Mouse (Mus musculus) kidney, postnatal 4 days (tissue): Measurements from ENCODE around the gene Pfn2.

Experiments
- DNase-seq, 2 experiments: peaks; one replicate each; pipeline ENCODE4 v3.0.0; 2021; ENCODE audit warnings: mixed read lengths in 2 of 2

The Pfn2 gene

GRCm38 (mm10) chr3:57847760-57848185 lies at the start of gene Pfn2:
Pfn2 (minus strand) TSS chr3:57848079.
- DNase-seq, result peak; percentile 86 to 92

DNA sequence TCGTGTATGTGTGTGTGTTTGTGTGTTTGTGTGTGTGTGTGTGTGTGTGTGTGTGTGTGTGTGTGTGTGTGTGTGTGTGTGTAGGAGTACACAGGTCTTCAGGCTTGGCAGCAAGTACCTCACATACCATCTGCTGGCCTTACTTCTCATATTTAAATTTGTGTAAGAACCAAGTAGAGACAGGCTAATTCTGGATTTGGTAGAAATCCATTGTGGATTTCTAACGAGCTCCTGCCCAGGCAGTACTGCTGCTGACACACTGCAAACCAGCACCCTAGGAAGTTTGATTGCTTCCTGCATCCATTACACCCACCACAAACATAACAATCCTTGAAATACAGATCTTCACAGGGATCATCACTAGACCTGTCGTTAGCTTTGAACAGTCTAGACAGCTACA lies 35.1 kb upstream of the Pfn2 start:
- no peak for DNase-seq

- peak; percentile 76 to 86 for DNase-seq
These were observed 743 bp downstream of the Pfn2 start for GRCm38 (mm10) chr3:57846912-57847759.

DNA sequence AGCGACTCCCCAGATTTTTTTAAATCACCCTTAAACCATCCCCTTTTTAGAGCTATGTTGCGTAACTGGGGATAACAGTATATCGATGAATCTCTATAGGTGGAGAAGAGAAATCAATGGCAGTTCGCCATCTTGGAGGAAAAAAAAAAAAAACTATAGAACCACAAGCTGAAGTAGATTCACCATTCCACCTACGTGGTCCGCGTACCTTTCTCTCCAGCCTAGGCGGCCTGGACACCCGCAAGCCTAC lies 1.3 kb downstream of the Pfn2 start:
- no peak for DNase-seq

- peak; percentile 23 to 48 for DNase-seq
These were observed 1.9 kb downstream of the Pfn2 start for GRCm38 (mm10) chr3:57845786-57846661.

DNA sequence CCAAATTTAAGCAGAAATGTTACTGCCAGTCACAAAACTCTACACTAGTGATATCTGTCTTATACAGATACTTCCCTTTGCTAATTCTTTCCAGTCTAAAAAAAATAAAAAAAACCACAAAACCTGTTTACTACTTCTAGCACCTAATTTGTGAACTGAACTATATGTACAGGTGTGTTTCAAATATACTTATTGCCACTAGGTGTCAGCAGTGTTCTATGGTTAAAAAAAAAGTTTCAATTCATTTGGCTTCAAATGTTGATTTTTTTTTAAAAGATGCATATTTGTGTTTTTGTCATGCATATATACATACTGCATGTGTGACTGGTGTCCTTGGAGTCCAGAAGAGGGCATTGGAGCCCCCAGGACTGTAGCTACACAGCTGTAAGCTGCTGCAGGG lies 4.1 kb downstream of the Pfn2 start:
- no peak for DNase-seq

DNA sequence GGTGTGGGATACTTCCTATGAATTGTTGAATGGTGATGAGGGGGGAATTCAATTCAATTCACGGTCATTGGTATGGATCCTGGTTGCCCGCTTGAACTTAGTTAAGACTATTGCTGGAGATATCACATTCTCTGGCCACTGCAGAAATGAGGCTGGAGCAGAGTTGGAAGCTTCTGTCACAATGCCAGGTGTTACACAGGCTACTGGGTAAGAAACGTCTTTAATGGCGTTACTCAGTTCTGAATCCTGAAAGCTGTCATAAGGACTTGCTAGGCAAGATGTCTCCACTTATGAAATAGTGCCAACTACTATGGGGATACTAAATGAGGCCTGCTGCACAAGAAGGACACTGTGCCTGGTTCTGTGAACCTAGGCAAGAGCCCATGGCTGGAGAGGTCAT lies 11.0 kb downstream of the Pfn2 start:
- no peak for DNase-seq

DNA sequence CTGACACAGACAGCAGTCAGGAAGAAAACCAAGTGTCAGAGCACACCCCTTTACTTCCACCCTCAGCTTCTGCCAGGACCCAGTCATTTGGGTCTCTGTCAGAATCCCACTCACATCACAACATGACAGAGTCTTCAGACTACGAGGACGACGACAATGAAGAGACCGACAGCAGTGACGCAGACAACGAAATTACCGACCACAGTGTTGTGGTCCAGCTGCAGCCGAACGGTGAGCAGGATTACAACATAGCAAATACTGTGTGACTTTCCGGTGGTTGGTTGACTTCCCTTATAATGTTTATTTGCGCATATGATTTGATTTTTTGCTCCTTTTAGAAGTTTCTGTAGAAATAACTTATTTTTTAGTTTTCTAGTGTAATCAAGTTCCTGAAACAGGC lies 14.3 kb downstream of the Pfn2 start:
- DNase-seq, result no peak

DNA sequence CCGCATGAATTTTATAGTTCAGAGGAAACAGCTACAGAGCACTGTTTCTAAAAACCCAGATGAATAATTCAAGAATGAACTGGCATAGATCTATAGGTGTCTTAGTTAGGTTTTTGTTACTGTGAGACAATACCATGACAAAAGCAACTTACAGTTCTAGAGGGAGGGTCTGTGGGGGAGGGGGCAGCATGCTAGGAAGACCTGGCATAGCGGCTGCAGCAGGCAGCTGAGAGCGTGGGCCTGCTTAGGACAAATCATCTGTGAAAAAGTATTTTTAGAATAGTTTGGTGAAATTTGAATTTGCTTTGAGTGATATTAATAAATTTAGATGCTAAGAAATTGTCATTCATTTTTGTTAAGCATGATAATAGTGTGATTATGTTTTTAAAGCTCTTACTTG lies 22.0 kb downstream of the Pfn2 start:
- DNase-seq, result no peak

DNA sequence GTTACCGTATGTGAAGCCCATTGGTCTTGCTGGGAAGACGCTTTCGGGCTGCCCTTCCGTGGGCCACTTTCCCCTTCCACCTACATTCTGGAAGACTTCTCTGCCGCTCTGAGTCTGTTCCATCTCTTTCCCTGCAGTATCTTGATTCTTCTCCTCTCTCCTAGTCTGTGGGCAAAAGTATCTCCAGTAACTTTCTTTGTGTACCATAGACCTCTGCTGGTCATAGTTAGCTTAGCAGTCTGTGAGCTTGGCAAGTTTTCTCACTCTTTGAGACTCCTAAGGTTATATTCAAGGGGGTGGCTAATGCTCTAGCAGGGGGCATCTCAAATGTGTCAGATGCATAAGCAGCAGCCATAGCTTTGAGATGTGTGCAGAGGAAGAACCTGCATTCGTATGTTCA lies 32.4 kb downstream of the Pfn2 start:
- no peak for DNase-seq

GRCm38 (mm10) chr3:57795071-57795470 lies 52.8 kb downstream of the Pfn2 start:
- DNase-seq, result peak in 1 of 2 experiments; percentile 8
